Mouse (Mus musculus): ENCODE results near the gene Olfr1417. TPM values are rescaled to one million over a fixed set of nuclear protein-coding genes. Genes with fewer than 3 reads are reported as not detected.

Olfr1417 gene
- polyA plus RNA-seq, 1 experiment from 2014 or later, result not detected

DNA sequence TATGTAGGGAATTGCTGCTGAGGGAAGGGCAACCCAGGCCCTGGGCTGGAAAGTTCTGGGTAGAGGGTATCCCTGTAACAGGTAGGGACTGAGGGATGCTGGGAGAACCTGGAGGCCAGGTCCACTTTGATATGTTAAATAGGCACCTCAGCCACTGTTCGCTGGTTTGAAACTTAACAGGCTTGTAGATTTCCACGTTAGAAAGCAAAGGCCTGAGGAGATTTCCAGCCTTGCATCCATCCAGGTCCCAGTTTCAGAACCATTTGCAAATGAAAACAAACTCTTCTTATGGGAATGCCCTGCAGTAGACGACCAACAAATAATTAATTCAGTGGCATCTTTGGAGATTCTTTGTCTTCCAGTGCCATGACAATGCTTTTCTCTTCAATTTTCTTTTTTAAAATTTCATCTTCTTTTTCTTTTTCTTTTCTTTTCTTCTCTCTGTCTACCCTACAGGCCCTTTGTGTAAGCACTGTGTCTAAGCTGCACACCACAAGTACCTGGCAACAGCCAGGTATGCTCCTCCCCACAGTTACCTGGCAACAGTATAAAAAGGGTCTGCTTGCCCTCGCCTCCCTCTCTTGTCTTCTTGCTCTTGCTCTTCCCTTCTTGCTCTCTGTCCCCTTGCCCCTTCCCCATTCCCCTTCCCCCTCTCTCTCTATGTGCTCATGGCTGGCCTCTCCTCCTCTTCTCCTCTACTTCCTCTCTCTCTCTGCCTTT is 15.5 kb downstream of the Olfr1417 start:
- Histone ChIP-seq H3K4me2 (ENCODE audit: low read length) (no peak overlapping the region), H3K27ac (ENCODE audit: low read length) (no peak overlapping the region), H3K9me3 (ENCODE audit: control insufficient read depth, low read length) (no peaks in the 10 kb centered on the region), H3K27me3 (replicated peaks; ENCODE audit: control insufficient read depth, insufficient read depth, low read length) (peaks cover 13% of the 10 kb centered on the region), H3K36me3 (ENCODE audit: control insufficient read depth, insufficient read depth) (no peaks in the 10 kb centered on the region), H3K4me1 (replicated peaks; ENCODE audit: control insufficient read depth, insufficient read depth, low read length) (peaks cover 11% of the 10 kb centered on the region), H3K9ac (replicated peaks; ENCODE audit: low read depth, low read length) (no peak overlapping the region), H3K4me3 (replicated peaks; ENCODE audit: low read length) (no peak overlapping the region)
- no peak for ATAC-seq
- 23% methylated on average over 4 of the region's 4 CpGs for WGBS

DNA sequence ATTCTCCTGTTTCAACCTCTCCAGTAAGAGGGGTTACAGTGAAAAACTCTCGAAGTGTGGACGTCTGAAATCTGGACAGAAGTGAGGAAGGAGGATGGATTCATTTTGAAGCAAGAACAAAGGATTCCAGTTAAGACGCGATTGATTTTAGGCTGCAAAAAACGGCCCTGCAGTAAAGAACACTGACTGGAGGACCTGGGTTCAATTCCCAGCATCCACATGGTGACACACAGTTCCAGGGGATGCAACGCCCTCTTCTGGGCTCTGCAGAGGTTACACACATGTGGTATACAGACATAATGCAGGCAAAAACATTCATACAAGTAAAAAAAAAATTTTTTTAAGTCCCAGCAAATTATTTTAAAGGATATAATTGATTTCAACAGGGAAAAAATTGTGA is 18.8 kb downstream of the Olfr1417 start:
- no peak overlapping the region for H3K27ac ChIP-seq (ENCODE audit: low read length)
- H3K4me2 ChIP-seq (ENCODE audit: low read length), result peak overlapping the region; percentile 96
- H3K36me3 ChIP-seq (ENCODE audit: control insufficient read depth, insufficient read depth), result no peaks in the 10 kb centered on the region
- H3K27me3 ChIP-seq (replicated peaks; ENCODE audit: control insufficient read depth, insufficient read depth, low read length), result peaks cover 22% of the 10 kb centered on the region
- no peak for ATAC-seq
- peaks cover 20% of the 10 kb centered on the region for H3K4me1 ChIP-seq (replicated peaks; ENCODE audit: control insufficient read depth, insufficient read depth, low read length)
- H3K4me3 ChIP-seq (replicated peaks; ENCODE audit: low read length), result peak overlapping the region; percentile 75
- H3K9me3 ChIP-seq (ENCODE audit: control insufficient read depth, low read length), result no peaks in the 10 kb centered on the region
- 26% methylated on average over 6 of the region's 6 CpGs for WGBS
- H3K9ac ChIP-seq (replicated peaks; ENCODE audit: low read depth, low read length), result no peak overlapping the region

DNA sequence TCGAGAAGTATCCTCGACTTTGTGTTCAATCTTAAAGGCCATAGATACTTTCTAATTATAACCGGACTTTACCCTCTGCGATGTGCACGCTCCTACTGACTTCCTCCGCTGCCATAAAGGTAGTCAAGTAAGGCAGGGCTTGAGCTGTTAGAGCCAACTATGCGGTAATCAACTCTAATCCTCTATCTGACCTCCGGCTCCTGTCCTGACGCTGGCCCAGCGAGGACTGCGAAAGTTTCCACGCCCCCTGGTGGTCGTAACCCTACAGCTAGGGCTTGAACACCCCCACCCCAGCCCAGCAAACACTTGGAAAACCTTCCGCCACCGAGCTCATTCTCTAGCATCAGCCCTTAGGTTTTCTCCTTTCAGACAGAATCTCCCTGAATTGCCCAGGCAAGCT is 19.2 kb downstream of the Olfr1417 start:
- peak; percentile 65 for ATAC-seq
- Histone ChIP-seq H3K4me3 (replicated peaks; ENCODE audit: low read length) (peak overlapping the region; percentile 75), H3K36me3 (ENCODE audit: control insufficient read depth, insufficient read depth) (no peaks in the 10 kb centered on the region), H3K4me2 (ENCODE audit: low read length) (peak overlapping the region; percentile 96), H3K27me3 (replicated peaks; ENCODE audit: control insufficient read depth, insufficient read depth, low read length) (peaks cover 22% of the 10 kb centered on the region), H3K9me3 (ENCODE audit: control insufficient read depth, low read length) (no peaks in the 10 kb centered on the region), H3K27ac (ENCODE audit: low read length) (no peak overlapping the region), H3K4me1 (replicated peaks; ENCODE audit: control insufficient read depth, insufficient read depth, low read length) (peaks cover 20% of the 10 kb centered on the region), H3K9ac (replicated peaks; ENCODE audit: low read depth, low read length) (no peak overlapping the region)
- under 1% methylated on average over 15 of the region's 15 CpGs for WGBS

DNA sequence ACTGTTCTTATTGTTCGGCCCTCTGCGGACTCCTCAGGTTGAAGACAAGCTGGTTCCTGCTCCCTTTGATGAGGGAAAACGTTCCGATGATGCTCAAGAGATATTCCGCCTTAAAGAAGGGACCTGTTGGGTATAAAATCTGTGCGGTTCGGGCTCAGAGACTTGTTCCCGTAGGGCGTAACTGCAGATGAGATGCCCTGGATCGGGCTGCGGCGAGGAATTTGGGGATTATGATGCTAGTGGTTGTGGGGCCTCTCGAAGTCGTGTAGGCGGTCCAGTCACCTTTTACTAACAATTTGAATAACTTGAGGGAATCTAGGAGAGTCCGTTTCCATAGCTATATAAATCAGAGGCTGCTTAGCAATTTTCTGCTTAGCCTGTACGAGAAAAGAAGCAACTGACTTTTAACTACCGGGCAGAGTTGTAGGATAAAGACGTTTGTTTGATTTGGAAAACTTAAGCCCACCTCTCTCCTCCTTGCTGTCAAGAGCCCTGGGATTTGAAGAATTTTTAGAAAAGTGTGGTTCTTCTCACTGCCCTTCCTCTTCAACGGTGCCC is 19.8 kb downstream of the Olfr1417 start, which contains the start of gene Stx3:
Gene Stx3, minus strand, starts transcription at position 261 of the 558 bp plus-strand sequence.
- no peaks in the 10 kb centered on the region for H3K36me3 ChIP-seq (ENCODE audit: control insufficient read depth, insufficient read depth)
- peak within 1 kb of the TSS; percentile 96 for H3K4me2 ChIP-seq (ENCODE audit: low read length)
- H3K27me3 ChIP-seq (replicated peaks; ENCODE audit: control insufficient read depth, insufficient read depth, low read length), result peaks cover 22% of the 10 kb centered on the region
- peaks cover 20% of the 10 kb centered on the region for H3K4me1 ChIP-seq (replicated peaks; ENCODE audit: control insufficient read depth, insufficient read depth, low read length)
- no peaks in the 10 kb centered on the region for H3K9me3 ChIP-seq (ENCODE audit: control insufficient read depth, low read length)
- H3K27ac ChIP-seq (ENCODE audit: low read length), result no peak within 1 kb of the TSS
- WGBS, result 0% methylated on average over 20 of the region's 20 CpGs
- ATAC-seq, result no peak; the same call in none of the 2 replicates
- H3K9ac ChIP-seq (replicated peaks; ENCODE audit: low read depth, low read length), result peak within 1 kb of the TSS; percentile 80
- peak within 1 kb of the TSS; percentile 75 for H3K4me3 ChIP-seq (replicated peaks; ENCODE audit: low read length)

DNA sequence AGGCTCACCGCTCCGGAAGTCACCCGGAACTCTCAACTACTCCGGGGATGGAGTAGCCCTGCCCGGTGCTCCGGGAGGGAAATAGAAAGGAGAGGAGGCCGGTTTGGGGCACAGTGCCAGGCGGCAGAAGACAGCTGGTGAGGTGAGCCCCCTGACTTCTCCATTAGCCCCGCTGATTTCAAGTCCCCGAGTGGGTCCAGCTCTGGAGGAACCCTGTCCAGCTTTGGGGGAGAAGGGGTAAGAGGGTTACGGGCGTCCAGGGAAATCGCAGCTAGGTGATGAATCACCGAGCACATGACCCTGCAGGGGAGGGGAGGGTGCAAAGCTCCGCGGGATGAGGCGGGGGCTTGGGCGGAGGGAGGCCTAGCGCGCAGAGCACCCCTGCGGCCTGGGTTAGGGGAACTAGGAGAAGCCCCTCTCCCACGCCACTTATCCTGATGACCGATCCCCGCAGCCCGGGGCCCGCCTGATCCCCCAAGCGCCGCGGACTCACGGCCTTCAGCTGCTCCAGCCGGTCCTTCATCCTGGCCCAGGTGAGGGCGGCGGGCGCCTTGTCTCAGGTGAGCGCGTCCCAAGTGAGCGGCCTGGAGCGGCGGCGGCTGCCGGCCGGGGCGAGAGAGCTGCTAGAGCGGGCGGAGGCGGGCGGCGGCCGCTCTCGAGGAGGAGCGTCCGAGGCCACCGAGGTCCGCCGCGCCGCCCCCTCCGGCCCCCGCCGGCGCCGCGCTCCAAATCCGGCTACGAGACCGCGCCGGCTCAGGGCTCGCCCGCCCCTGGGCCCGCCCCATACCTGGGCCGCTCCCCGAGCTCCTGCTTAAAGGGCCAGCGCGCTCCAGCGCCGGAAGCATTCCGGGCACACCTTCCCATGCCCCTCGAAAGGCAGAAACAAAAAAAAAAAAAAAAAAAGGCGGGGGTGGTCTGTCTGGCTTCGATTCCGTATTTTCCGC is 20.5 kb downstream of the Olfr1417 start:
- peak; percentile 86 for ATAC-seq

DNA sequence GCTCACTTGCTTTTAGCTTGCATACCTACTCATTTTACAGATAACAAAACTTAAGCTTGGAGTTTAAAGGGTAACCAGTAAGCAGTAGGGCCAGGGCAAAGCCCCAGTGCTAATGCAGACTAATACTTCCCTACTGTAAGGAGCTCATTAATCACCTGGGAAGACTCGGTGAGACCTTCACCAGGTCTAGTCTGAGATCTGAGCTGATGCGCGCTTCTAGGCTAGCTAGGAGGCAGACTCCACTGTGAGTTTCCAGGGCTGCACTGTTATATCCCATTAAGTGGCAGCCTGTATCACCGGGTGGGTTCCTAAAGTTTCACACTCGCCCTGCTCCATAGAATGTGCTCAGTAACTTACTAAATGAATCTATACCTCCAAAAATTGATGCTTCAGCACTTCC is 21.4 kb downstream of the Olfr1417 start:
- Histone ChIP-seq H3K9ac (replicated peaks; ENCODE audit: low read depth, low read length) (no peak overlapping the region), H3K4me1 (replicated peaks; ENCODE audit: control insufficient read depth, insufficient read depth, low read length) (peaks cover 20% of the 10 kb centered on the region), H3K36me3 (ENCODE audit: control insufficient read depth, insufficient read depth) (no peaks in the 10 kb centered on the region), H3K4me2 (ENCODE audit: low read length) (peak overlapping the region; percentile 96), H3K27ac (ENCODE audit: low read length) (no peak overlapping the region), H3K9me3 (ENCODE audit: control insufficient read depth, low read length) (no peaks in the 10 kb centered on the region), H3K27me3 (replicated peaks; ENCODE audit: control insufficient read depth, insufficient read depth, low read length) (peaks cover 22% of the 10 kb centered on the region), H3K4me3 (replicated peaks; ENCODE audit: low read length) (peak overlapping the region; percentile 75)
- 12% methylated on average over 5 of the region's 5 CpGs for WGBS
- ATAC-seq, result no peak

More for the DNA sequence above, 20.5 kb downstream of the Olfr1417 start:
- H3K9ac ChIP-seq (replicated peaks; ENCODE audit: low read depth, low read length), result peak overlapping the region; percentile 80
- H3K4me2 ChIP-seq (ENCODE audit: low read length), result peak overlapping the region; percentile 96
- H3K4me1 ChIP-seq (replicated peaks; ENCODE audit: control insufficient read depth, insufficient read depth, low read length), result peaks cover 20% of the 10 kb centered on the region
- H3K27ac ChIP-seq (ENCODE audit: low read length), result no peak overlapping the region
- H3K27me3 ChIP-seq (replicated peaks; ENCODE audit: control insufficient read depth, insufficient read depth, low read length), result peaks cover 22% of the 10 kb centered on the region
- H3K4me3 ChIP-seq (replicated peaks; ENCODE audit: low read length), result peak overlapping the region; percentile 75
- no peaks in the 10 kb centered on the region for H3K36me3 ChIP-seq (ENCODE audit: control insufficient read depth, insufficient read depth)
- WGBS, result under 1% methylated on average over 72 of the region's 83 CpGs
- H3K9me3 ChIP-seq (ENCODE audit: control insufficient read depth, low read length), result no peaks in the 10 kb centered on the region

DNA sequence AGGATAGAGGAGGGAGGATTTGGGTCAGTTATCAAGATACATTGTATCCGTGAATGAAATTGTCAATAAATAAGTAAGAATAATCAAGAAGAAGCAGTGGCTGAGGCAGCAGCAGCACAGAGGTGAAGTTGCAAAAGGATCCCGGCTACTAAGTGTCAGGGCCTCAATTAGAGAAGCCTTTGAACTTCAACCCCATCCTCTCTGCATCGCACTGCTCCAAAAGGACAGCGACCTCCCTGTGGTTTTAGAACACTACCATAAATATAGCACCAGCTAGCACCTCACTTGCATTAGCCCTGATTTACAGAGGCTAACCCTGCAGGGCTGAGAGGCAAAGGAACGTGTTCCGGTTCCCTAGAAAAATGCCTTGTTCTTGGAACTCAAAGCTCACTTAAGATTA is 22.3 kb downstream of the Olfr1417 start:
- no peak for ATAC-seq
- Histone ChIP-seq H3K27ac (ENCODE audit: low read length) (no peak overlapping the region), H3K4me1 (replicated peaks; ENCODE audit: control insufficient read depth, insufficient read depth, low read length) (peaks cover 22% of the 10 kb centered on the region), H3K36me3 (ENCODE audit: control insufficient read depth, insufficient read depth) (no peaks in the 10 kb centered on the region), H3K27me3 (replicated peaks; ENCODE audit: control insufficient read depth, insufficient read depth, low read length) (peaks cover 22% of the 10 kb centered on the region), H3K4me2 (ENCODE audit: low read length) (no peak overlapping the region), H3K9ac (replicated peaks; ENCODE audit: low read depth, low read length) (no peak overlapping the region), H3K9me3 (ENCODE audit: control insufficient read depth, low read length) (no peaks in the 10 kb centered on the region), H3K4me3 (replicated peaks; ENCODE audit: low read length) (no peak overlapping the region)
- WGBS, result 63% methylated on average over 6 of the region's 6 CpGs

DNA sequence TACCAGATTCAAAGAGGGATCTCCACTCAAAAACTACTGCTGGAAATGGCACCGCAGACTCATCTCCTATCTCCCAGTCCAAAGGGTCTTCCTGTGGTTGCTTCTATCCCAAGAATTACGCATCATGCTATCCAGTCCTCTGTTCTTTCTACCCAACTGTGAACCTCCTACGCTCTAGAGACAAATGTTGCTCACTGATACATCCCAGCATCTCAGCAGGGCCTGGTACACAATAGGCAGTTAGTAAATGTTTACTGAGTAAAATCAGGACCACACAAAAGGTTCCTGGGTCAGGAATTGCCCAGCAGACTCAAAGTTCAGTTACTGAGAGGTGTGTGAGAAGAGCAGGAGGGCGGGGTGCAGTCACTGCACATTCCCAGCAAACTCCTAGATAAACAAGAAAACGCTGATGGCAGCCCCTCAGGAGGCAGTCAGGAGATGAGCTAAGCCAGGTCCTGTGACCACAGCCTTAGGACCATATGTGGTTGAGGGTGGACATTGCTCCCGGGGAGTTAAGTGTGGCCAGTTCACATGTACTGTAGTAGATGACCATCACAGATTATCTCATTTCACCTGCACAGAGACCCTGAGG is 24.2 kb downstream of the Olfr1417 start:
- peaks cover 17% of the 10 kb centered on the region for H3K4me1 ChIP-seq (replicated peaks; ENCODE audit: control insufficient read depth, insufficient read depth, low read length)
- peaks cover 15% of the 10 kb centered on the region for H3K27me3 ChIP-seq (replicated peaks; ENCODE audit: control insufficient read depth, insufficient read depth, low read length)
- no peaks in the 10 kb centered on the region for H3K9me3 ChIP-seq (ENCODE audit: control insufficient read depth, low read length)
- no peak overlapping the region for H3K4me2 ChIP-seq (ENCODE audit: low read length)
- ATAC-seq, result no peak
- H3K27ac ChIP-seq (ENCODE audit: low read length), result no peak overlapping the region
- H3K9ac ChIP-seq (replicated peaks; ENCODE audit: low read depth, low read length), result no peak overlapping the region
- H3K36me3 ChIP-seq (ENCODE audit: control insufficient read depth, insufficient read depth), result no peaks in the 10 kb centered on the region
- 84% methylated on average over 6 of the region's 6 CpGs for WGBS
- H3K4me3 ChIP-seq (replicated peaks; ENCODE audit: low read length), result no peak overlapping the region

DNA sequence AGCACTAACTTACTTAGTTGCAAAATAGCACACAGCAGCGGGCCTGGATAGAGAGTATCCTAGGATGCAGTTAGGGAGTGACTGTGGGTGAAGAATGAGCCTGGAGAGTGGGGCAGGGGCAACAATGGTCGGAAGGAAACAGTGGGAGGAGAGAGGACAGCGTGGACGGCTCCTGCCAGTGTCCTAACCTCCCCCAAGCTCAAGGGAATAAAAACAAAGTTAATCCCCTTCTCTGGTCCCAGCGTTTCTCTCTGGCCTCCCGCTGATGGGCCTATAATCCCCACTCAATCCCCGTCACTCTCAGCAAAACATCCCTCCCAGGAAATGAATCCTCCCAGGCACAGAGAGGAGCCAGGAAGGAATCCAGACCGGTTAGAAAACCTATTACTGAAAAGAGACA is 25.4 kb downstream of the Olfr1417 start:
- Histone ChIP-seq H3K27me3 (replicated peaks; ENCODE audit: control insufficient read depth, insufficient read depth, low read length) (peaks cover 10% of the 10 kb centered on the region; the same call in 1 of the 2 replicates), H3K36me3 (ENCODE audit: control insufficient read depth, insufficient read depth) (no peaks in the 10 kb centered on the region), H3K4me2 (ENCODE audit: low read length) (no peak overlapping the region), H3K4me3 (replicated peaks; ENCODE audit: low read length) (no peak overlapping the region), H3K9me3 (ENCODE audit: control insufficient read depth, low read length) (no peaks in the 10 kb centered on the region), H3K9ac (replicated peaks; ENCODE audit: low read depth, low read length) (no peak overlapping the region), H3K27ac (ENCODE audit: low read length) (no peak overlapping the region), H3K4me1 (replicated peaks; ENCODE audit: control insufficient read depth, insufficient read depth, low read length) (peaks cover 11% of the 10 kb centered on the region)
- no peak for ATAC-seq
- 4% methylated on average over 8 of the region's 8 CpGs for WGBS
